Mouse (Mus musculus) lung, adult 2 months (tissue): ENCODE data around the gene Cadps. TPM values are rescaled to one million over a fixed set of nuclear protein-coding genes. Genes with fewer than 3 reads are reported as not detected.

Experiments used
- DNase-seq: peaks from one replicate; pipeline ENCODE4 v3.0.0; 2022
- H3K4me1 ChIP-seq: fragments of 200-500 bp; 2 replicates; pipeline ENCODE4 v1.6.1; 2011; ENCODE audit warnings: low read length; ENCODE audit not compliant: control insufficient read depth, insufficient read depth
- H3K4me3 ChIP-seq: fragments of 200-500 bp; replicated peaks from 2 replicates; pipeline ENCODE3; 2011; ENCODE audit warnings: low read depth, mild to moderate bottlenecking, control low read depth, low read length; ENCODE audit errors: extremely low read depth
- CTCF ChIP-seq: fragments of 200-500 bp; IDR thresholded peaks from 2 replicates; pipeline ENCODE4 v1.5.1; 2011; ENCODE audit warnings: mild to moderate bottlenecking, low read length, control low read depth; ENCODE audit not compliant: insufficient read depth
- POLR2A ChIP-seq: fragments of 200-500 bp; IDR thresholded peaks from 2 replicates; pipeline ENCODE4 v1.6.1; 2011; ENCODE audit warnings: low read depth, mild to moderate bottlenecking, control low read depth, low read length, borderline replicate concordance; ENCODE audit errors: extremely low read depth
- WGBS: fragments of 180-500 bp; shearing (Covaris S2); methylation state at CpG from one replicate; pipeline ENCODE4 v1.1.7; 2018; 5-methylcytosine and 5-hydroxymethylcytosine counted together
- polyA plus RNA-seq: library from polyadenylated mRNA; depleted of rRNA; stranded (reverse); fragments of >200 nt; gene quantifications from 2 replicates; pipeline ENCODE4 v1.2.3, GENCODE M21; 2012

Gene Cadps
- polyA plus RNA-seq, 1 experiment, result 0.06 TPM

DNA sequence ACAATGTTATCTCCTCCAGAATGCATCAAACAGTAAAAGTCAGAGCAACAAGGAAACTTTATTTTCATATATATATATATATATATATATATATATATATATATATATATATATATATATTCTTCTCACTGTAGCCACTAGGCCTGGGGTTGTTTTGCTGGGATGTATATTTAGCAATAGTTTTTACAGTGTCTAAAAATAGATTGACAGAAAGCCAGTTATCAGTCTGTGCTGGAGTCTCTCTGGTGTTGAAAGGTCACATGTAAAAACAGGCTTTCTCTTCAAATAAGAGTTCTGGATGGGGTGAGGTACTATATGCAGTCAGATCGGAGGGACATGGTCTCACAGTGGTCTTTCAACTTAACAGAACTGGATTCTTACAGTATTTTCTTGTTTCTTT, 2.7 kb downstream of the Cadps start:
- H3K4me3 ChIP-seq, result no peak overlapping the region

DNA sequence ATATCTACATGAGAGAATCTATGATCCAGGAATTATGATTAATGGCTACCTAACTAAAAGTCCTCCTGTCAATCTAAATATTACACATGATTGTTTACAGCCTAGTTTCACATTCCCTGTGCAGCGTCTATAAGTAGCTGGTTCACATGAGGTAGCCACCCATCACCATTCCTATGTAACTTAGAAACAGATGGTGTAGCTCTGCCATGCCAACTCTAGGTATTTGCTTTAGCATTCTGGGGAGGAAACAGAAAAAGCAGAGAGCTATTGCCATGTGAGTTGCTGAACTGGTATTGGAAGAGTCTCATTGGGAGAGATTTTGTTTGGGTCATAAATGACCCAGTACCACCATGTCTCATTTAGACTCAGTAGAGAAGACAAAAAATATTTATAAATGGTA, 4.4 kb downstream of the Cadps start:
- TF ChIP-seq CTCF (no peak), POLR2A (no peak)
- Histone ChIP-seq H3K4me3 (no peak overlapping the region), H3K4me1 (no peaks in the 10 kb centered on the region)
- DNase-seq, result no peak
- 60% methylated on average over 1 of the region's 1 CpGs for WGBS

More for the DNA sequence above, 2.7 kb downstream of the Cadps start:
- H3K4me1 ChIP-seq, result no peaks in the 10 kb centered on the region
- no peak for DNase-seq
- TF ChIP-seq CTCF, result no peak
- TF ChIP-seq POLR2A, result no peak
- WGBS, result 63% methylated on average over 1 of the region's 1 CpGs

DNA sequence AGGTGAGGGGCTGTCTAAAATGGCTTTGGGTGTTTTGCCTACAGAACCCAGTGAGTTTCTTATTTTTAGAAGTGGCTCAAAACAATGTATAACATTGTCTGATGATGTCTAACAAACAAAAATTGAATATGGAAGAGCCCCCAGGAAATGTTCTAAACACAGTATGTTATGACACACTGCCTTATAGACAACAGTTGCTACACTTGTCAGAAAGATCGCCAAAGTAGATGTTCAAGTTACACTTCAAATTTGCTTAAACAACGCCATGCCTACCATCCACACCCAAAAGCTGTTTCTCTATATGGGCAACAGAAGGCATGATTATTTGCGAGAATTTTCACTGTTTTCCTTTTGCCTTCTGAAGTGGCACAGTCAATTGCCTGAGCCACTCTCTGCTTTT, 10.8 kb downstream of the Cadps start:
- no peak for DNase-seq
- H3K4me1 ChIP-seq, result no peaks in the 10 kb centered on the region
- 83% methylated on average over 3 of the region's 3 CpGs for WGBS
- TF ChIP-seq CTCF (no peak), POLR2A (no peak)
- H3K4me3 ChIP-seq, result no peak overlapping the region

DNA sequence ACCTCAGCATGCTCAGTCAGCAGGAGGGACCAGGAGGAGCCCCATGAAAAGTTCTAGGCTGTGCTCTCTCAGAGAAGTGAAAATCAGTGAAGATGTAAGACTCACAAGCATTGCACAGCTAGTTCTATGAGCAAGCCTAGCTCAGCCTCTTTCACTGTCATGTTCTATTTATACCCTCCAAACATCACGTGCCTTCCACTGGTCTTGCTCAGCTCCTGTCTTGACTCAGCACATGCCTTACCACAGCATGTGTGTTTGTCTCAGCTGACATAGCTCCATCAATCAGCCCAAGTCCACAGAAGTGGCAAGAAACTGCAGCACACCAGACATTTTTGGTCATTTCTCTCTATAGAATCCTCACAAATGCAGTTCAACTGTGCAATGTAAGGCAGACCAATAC, 19.9 kb downstream of the Cadps start:
- Histone ChIP-seq H3K4me3 (no peak overlapping the region), H3K4me1 (no peaks in the 10 kb centered on the region)
- WGBS, result 32% methylated on average over 1 of the region's 1 CpGs
- TF ChIP-seq CTCF, result no peak
- TF ChIP-seq POLR2A, result no peak
- DNase-seq, result no peak

GRCm38 (mm10) chr14:12801100-12801499, 21.8 kb downstream of the Cadps start:
- WGBS, result 62% methylated on average over 2 of the region's 2 CpGs
- H3K4me1 ChIP-seq, result no peaks in the 10 kb centered on the region
- DNase-seq, result no peak
- no peak overlapping the region for H3K4me3 ChIP-seq
- TF ChIP-seq CTCF (no peak), POLR2A (no peak)

- no peak for DNase-seq
Measured at GRCm38 (mm10) chr14:12798926-12799325, 24.0 kb downstream of the Cadps start.

DNA sequence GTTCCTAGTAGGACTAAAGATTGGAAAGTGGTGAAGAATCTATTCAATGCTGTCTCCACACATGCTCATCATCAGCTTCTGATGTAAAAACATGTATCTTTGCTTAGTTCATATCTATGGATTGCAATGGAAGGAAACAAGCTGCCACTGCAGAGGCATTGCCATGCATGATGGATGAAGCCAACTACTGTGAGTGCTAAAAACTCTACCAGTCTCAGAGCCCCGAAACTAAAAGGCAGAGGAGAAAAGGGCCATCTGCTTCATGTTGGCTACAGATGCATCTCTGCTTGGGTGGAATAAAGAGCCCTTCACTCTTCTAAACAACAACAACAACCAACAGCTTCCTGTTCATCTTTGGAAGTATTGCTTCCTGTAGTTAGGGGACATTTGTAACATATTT, 38.6 kb downstream of the Cadps start:
- no peak for DNase-seq
- H3K4me1 ChIP-seq, result no peaks in the 10 kb centered on the region
- 57% methylated on average over 1 of the region's 1 CpGs for WGBS
- TF ChIP-seq CTCF (no peak), POLR2A (no peak)
- H3K4me3 ChIP-seq, result no peak overlapping the region

More at GRCm38 (mm10) chr14:12798926-12799325, 24.0 kb downstream of the Cadps start:
- H3K4me3 ChIP-seq, result no peak overlapping the region
- TF ChIP-seq POLR2A (no peak), CTCF (no peak)
- H3K4me1 ChIP-seq, result no peaks in the 10 kb centered on the region

- Histone ChIP-seq H3K4me3 (no peak overlapping the region), H3K4me1 (no peaks in the 10 kb centered on the region)
- DNase-seq, result no peak
- 59% methylated on average over 1 of the region's 1 CpGs for whole genome bisulfite sequencing
- no peak for TF ChIP-seq CTCF
- no peak for TF ChIP-seq POLR2A
Measured at GRCm38 (mm10) chr14:12780016-12780415, 42.9 kb downstream of the Cadps start.

GRCm38 (mm10) chr14:12777990-12778389, 44.9 kb downstream of the Cadps start:
- 69% methylated on average over 4 of the region's 4 CpGs for WGBS
- no peak for DNase-seq
- Histone ChIP-seq H3K4me3 (no peak overlapping the region), H3K4me1 (no peaks in the 10 kb centered on the region)
- TF ChIP-seq POLR2A (no peak), CTCF (no peak)

DNA sequence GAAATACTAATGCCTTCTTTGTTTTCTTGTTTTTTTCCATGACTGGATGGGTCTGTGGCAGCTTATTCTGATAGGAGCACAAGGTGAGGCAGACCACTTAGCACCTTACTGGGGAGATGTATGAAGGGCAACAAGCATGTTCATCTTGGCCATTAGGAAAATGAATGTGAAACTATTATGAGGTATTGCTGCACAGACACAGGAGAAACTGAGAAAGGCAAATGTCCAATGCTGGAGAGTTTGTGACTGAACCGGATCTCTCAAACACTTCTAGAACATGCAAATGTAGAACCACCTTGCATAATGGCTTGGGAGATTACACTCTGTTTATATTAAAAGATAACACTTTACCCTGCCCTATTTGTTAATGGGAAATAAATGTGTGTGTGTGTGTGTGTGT, 54.0 kb downstream of the Cadps start:
- 43% methylated on average over 1 of the region's 1 CpGs for WGBS
- no peaks in the 10 kb centered on the region for H3K4me1 ChIP-seq
- H3K4me3 ChIP-seq, result no peak overlapping the region
- no peak for DNase-seq
- TF ChIP-seq POLR2A (no peak), CTCF (no peak)
